Mouse (Mus musculus): Measurements from ENCODE around the gene Cadps.

The Cadps gene

GRCm38 (mm10) chr14:12462206-12462605 lies 360.7 kb downstream of the Cadps start:
- no peak for DNase-seq

GRCm38 (mm10) chr14:12459700-12460099 lies 363.2 kb downstream of the Cadps start:
- DNase-seq: no peak

GRCm38 (mm10) chr14:12455064-12455591 lies 367.8 kb downstream of the Cadps start:
- DNase-seq: no peak

GRCm38 (mm10) chr14:12450807-12451206 lies 372.1 kb downstream of the Cadps start:
- DNase-seq: no peak

- no peak for DNase-seq
Observed at GRCm38 (mm10) chr14:12448883-12449282, 374.0 kb downstream of the Cadps start.

GRCm38 (mm10) chr14:12441019-12441418 lies 381.9 kb downstream of the Cadps start:
- DNase-seq: no peak

GRCm38 (mm10) chr14:12437976-12438375 lies 384.9 kb downstream of the Cadps start:
- DNase-seq: no peak

GRCm38 (mm10) chr14:12437422-12437821 lies 385.5 kb downstream of the Cadps start:
- DNase-seq: no peak

GRCm38 (mm10) chr14:12436903-12437368 lies 385.9 kb downstream of the Cadps start:
- no peak for DNase-seq

GRCm38 (mm10) chr14:12428021-12428654 lies 394.7 kb downstream of the Cadps start:
- no peak for DNase-seq

GRCm38 (mm10) chr14:12425311-12425710 lies 397.6 kb downstream of the Cadps start:
- no peak for DNase-seq

GRCm38 (mm10) chr14:12410276-12410675 lies 412.6 kb downstream of the Cadps start:
- DNase-seq: no peak

- DNase-seq: no peak
Observed at GRCm38 (mm10) chr14:12409811-12410210, 413.1 kb downstream of the Cadps start.

GRCm38 (mm10) chr14:12406588-12406987 lies 416.3 kb downstream of the Cadps start:
- DNase-seq: no peak

GRCm38 (mm10) chr14:12405201-12405600 lies 417.7 kb downstream of the Cadps start:
- no peak for DNase-seq

- no peak for DNase-seq
Observed at GRCm38 (mm10) chr14:12404724-12405123, 418.2 kb downstream of the Cadps start.

- DNase-seq: no peak
Observed at GRCm38 (mm10) chr14:12404052-12404451, 418.8 kb downstream of the Cadps start.

GRCm38 (mm10) chr14:12400116-12400515 lies 422.8 kb downstream of the Cadps start:
- DNase-seq: no peak

- no peak for DNase-seq
Observed at GRCm38 (mm10) chr14:12397561-12397960, 425.3 kb downstream of the Cadps start.

- no peak for DNase-seq
Observed at GRCm38 (mm10) chr14:12394318-12394717, 428.6 kb downstream of the Cadps start.

- DNase-seq: no peak
Observed at GRCm38 (mm10) chr14:12393271-12393861, 429.5 kb downstream of the Cadps start.

GRCm38 (mm10) chr14:12391167-12391566 lies 431.7 kb downstream of the Cadps start:
- no peak for DNase-seq

- DNase-seq: no peak
Observed at GRCm38 (mm10) chr14:12388806-12389436, 434.0 kb downstream of the Cadps start.
